Mouse (Mus musculus) liver, embryonic 11.5 days (tissue): ENCODE data around the gene Ppp1r18. TPM values are rescaled to one million over a fixed set of nuclear protein-coding genes. Genes with fewer than 3 reads are reported as not detected.

Experiments used
- ATAC-seq: fragments of 200-750 bp; cut with Nextera tagmentation; replicated peaks from 2 replicates; pipeline ENCODE4 v1.8.0; 2017; ENCODE audit warnings: moderate number of reproducible peaks, mild to moderate bottlenecking, moderate TSS enrichment, moderate library complexity; ENCODE audit not compliant: low FRiP score
- DNase-seq: peaks from one replicate; pipeline ENCODE4 v3.0.0-alpha.2; 2017; ENCODE audit warnings: low spot score
- H3K27ac ChIP-seq: fragments of 300-500 bp; sonication (generic); 2 replicates; pipeline ENCODE4 v1.5.1; 2014; ENCODE audit warnings: mild to moderate bottlenecking, low read depth, low read length, control low read depth
- H3K27me3 ChIP-seq: fragments of 300-500 bp; sonication (generic); replicated peaks from 2 replicates; pipeline ENCODE4 v1.6.1; 2014; ENCODE audit warnings: low read length, mixed read lengths; ENCODE audit not compliant: control insufficient read depth, insufficient read depth
- H3K36me3 ChIP-seq: fragments of 300-500 bp; sonication (generic); 2 replicates; pipeline ENCODE4 v1.6.1; 2014; ENCODE audit warnings: mild to moderate bottlenecking, low read length, moderate library complexity, mixed read lengths; ENCODE audit not compliant: control insufficient read depth, insufficient read depth
- H3K4me1 ChIP-seq: fragments of 300-500 bp; sonication (generic); replicated peaks from 2 replicates; pipeline ENCODE4 v1.6.1; 2014; ENCODE audit warnings: low read length, mixed read lengths; ENCODE audit not compliant: control insufficient read depth, insufficient read depth
- H3K4me2 ChIP-seq: fragments of 300-500 bp; sonication (generic); 2 replicates; pipeline ENCODE4 v1.6.1; 2014; ENCODE audit warnings: mild to moderate bottlenecking, control low read depth, moderate library complexity
- H3K4me3 ChIP-seq: fragments of 300-500 bp; sonication (generic); 2 replicates; pipeline ENCODE4 v1.5.1; 2014; ENCODE audit warnings: low read depth, low read length, control low read depth
- H3K9ac ChIP-seq: fragments of 300-500 bp; sonication (generic); 2 replicates; pipeline ENCODE4 v1.6.1; 2014; ENCODE audit warnings: low read depth, low read length, control low read depth
- H3K9me3 ChIP-seq: fragments of 300-500 bp; sonication (generic); 2 replicates; pipeline ENCODE4 v1.6.1; 2016; ENCODE audit warnings: low read length, inconsistent platforms, mixed read lengths; ENCODE audit not compliant: control insufficient read depth
- WGBS: fragments of 180-500 bp; shearing (Covaris S2); extraction: QIAGEN DNeasy Blood & Tissue Kit; methylation state at CpG from one replicate; pipeline ENCODE4 v1.1.7; 2014; 5-methylcytosine and 5-hydroxymethylcytosine counted together
- polyA plus RNA-seq: library from polyadenylated mRNA; unstranded; fragments of >200 nt; fragmentation: Nextera tagmentation; extraction: Ambion mirVana; gene quantifications from 2 replicates; pipeline ENCODE4 v1.2.1, GENCODE M21; 2014

The Ppp1r18 gene
- polyA plus RNA-seq, 1 experiment from 2014 or later = 22.0 TPM

DNA sequence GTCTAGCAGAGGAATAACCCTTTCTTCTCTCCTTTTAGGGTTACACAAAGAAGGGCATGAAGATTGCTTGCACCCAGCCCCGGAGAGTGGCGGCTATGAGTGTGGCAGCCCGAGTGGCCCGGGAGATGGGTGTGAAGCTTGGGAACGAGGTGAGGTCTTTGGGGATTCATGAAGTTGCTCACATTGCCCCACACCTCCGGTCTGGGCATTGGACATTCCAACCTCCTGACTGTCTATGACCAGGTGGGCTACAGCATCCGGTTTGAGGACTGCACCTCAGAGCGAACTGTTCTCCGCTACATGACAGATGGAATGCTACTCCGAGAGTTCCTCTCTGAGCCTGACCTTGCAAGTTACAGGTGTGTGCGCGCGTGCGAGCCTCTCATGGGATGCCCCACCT, 18.4 kb downstream of the Ppp1r18 start:
- no peak overlapping the region for H3K4me2 ChIP-seq
- no peak overlapping the region for H3K4me3 ChIP-seq
- no peak overlapping the region for H3K9ac ChIP-seq
- H3K27me3 ChIP-seq = no peaks in the 10 kb centered on the region
- no peaks in the 10 kb centered on the region for H3K9me3 ChIP-seq
- peaks cover 54% of the 10 kb centered on the region for H3K36me3 ChIP-seq
- DNase-seq (no peak), ATAC-seq (no peak)
- no peak overlapping the region for H3K27ac ChIP-seq
- 93% methylated on average over 14 of the region's 14 CpGs for WGBS
- peaks cover 8% of the 10 kb centered on the region for H3K4me1 ChIP-seq

DNA sequence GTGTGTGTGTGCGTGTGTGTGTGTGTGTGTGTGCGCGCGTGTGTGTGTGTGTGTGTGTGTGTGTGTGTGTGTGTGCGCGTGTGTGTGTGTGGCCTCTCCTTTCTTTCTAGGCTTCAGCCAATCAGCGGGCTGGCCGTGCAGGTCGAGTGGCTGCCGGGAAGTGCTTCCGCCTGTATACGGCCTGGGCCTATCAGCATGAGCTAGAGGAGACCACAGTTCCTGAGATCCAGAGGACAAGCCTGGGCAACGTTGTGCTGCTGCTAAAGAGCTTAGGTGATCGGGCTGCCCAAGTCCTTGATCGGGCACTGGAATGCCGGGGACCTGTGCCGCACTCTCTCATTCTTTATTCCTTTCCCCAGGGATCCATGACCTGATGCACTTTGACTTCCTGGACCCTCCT, 22.3 kb downstream of the Ppp1r18 start:
- no peaks in the 10 kb centered on the region for H3K27me3 ChIP-seq
- no peak for ATAC-seq
- H3K4me3 ChIP-seq = no peak overlapping the region
- H3K36me3 ChIP-seq = peaks cover 67% of the 10 kb centered on the region
- no peaks in the 10 kb centered on the region for H3K4me1 ChIP-seq
- H3K4me2 ChIP-seq = no peak overlapping the region
- H3K9me3 ChIP-seq = no peaks in the 10 kb centered on the region
- DNase-seq = no peak
- 97% methylated on average over 11 of the region's 17 CpGs for WGBS
- H3K9ac ChIP-seq = no peak overlapping the region
- no peak overlapping the region for H3K27ac ChIP-seq

DNA sequence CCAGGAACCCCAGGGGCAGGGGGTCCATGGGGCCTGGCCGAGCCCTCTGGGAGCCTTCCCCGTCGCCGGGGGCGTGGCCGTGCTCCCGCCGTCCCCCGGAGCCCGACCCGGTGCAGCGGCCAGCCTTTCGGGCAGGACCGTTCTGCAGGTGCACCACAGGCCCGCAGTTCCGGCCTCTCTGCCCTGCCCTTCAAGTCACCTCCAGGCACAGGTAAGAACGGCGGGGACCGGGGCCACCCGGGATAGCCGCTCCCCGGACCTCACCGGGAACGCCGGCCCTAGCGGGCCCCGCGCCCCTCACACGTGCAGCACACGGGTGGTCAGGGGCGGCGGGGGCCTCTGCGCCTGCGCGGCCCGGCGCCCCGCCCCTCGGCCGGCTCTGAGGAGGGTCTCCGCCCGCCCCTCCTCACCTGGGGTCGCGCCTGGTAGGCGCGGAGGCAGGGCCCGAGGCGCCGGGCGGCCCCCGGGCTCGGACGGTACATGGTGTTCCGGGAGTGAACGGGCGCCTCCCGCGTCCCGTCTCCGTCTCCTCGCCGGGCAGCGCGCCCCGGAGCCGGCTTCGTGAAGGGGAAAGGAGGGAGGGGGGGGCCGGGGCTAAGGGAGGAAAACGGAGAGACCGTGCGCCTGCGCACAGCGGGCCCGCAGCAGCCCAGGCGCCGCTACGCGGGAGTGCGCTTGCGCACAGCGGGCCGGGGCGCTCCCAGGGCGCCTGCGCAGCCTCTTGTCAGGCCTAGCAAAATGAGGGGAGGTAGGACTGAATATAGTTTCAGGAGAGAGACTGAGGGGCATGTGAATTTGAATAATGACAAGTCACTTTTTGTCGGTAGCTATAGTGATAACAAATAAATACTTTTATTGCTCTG, 31.6 kb downstream of the Ppp1r18 start, which contains the start of gene 2310061I04Rik:
2310061I04Rik (minus strand) TSS at position 651 of the 863 bp plus-strand sequence.
- ATAC-seq (peak; percentile 89), DNase-seq (peak; percentile 90)
- H3K36me3 ChIP-seq = peaks cover 32% of the 10 kb centered on the region
- H3K9me3 ChIP-seq = no peaks in the 10 kb centered on the region
- H3K4me3 ChIP-seq = peak within 1 kb of the TSS; percentile 73
- H3K27me3 ChIP-seq = no peaks in the 10 kb centered on the region
- H3K9ac ChIP-seq = peak within 1 kb of the TSS; percentile 86
- H3K4me1 ChIP-seq = peaks cover 24% of the 10 kb centered on the region
- under 1% methylated on average over 76 of the region's 86 CpGs for WGBS
- H3K4me2 ChIP-seq = peak within 1 kb of the TSS; percentile 69
- H3K27ac ChIP-seq = peak within 1 kb of the TSS; percentile 86

DNA sequence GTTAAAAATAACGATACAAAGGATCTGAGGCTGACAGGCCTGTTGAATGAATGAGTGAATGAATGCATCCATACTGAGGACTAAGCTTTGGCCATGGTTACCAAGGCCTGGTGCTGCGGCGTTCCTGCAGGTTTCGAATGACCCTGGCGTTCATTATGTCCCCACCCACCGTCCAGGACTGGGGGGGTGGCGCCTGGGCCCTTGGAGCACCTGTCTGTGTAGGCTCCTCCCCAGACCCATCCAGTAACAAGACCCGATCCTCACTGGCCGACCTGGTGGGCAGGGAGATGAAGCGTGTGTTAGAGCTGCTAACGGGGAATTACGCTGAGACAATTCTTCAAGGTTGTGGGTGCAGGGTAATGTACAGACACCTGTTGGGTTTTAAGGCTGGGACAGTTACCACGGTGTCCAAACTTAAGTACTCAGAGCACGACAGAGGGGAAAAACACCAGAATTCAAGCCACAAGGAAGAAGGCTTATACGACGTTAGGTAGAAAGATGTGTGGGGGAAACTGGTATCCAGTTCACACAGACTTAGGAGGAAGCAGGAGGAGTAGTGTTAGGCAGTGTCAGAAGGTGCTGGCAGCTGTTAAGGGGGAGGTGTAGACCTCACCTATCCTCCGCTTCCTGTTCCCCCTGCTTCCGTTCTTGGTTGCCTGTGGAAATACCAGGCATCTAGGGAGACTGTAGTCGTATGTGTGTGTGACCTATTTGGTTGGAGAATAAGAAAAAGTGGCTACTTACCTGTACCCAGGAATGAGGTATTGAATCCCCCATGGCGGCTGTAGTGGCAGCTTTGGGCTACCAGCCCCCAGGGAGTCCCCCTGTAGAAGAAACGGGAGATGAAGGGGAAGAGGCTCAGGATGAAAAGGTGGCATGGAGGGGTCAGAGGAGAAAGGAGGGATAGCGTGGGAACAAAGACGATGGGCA, 32.5 kb downstream of the Ppp1r18 start:
- WGBS = 37% methylated on average over 23 of the region's 23 CpGs
- no peaks in the 10 kb centered on the region for H3K27me3 ChIP-seq
- H3K4me3 ChIP-seq = peak overlapping the region; percentile 73
- DNase-seq (no peak), ATAC-seq (peak; percentile 55)
- H3K36me3 ChIP-seq = peaks cover 25% of the 10 kb centered on the region
- peak overlapping the region; percentile 86 for H3K9ac ChIP-seq
- H3K4me2 ChIP-seq = peak overlapping the region; percentile 69
- H3K9me3 ChIP-seq = no peaks in the 10 kb centered on the region
- H3K4me1 ChIP-seq = peaks cover 24% of the 10 kb centered on the region
- H3K27ac ChIP-seq = peak overlapping the region; percentile 86

DNA sequence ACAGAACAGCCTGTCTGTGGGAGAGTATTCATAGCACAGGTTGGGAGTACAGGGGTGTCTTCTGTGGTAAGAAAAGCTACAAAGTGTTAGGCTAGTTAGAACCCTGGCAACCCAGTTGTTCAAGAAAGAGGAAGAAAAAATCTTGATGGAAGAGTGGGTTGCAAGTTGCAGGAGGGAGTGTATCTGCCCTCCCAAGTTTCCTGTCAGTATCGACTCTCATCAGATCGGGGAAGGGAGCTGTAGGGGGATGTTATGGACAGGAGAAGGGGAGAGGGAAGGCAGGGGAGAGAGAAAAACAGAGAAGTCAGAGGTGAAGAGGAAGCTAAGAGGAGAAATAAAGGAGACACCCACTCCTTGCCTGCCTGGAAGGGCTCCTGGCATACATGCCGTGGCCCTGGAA, 35.2 kb downstream of the Ppp1r18 start:
- Histone ChIP-seq H3K27ac (0 out of 2 replicates have a peak overlapping the region, but pooled peaks have one; percentile 8), H3K9ac (no peak overlapping the region), H3K4me1 (peaks cover 24% of the 10 kb centered on the region), H3K4me3 (no peak overlapping the region), H3K36me3 (peaks cover 20% of the 10 kb centered on the region), H3K9me3 (no peaks in the 10 kb centered on the region), H3K4me2 (no peak overlapping the region), H3K27me3 (no peaks in the 10 kb centered on the region)
- ATAC-seq (no peak), DNase-seq (no peak)
- WGBS = 44% methylated on average over 3 of the region's 3 CpGs

DNA sequence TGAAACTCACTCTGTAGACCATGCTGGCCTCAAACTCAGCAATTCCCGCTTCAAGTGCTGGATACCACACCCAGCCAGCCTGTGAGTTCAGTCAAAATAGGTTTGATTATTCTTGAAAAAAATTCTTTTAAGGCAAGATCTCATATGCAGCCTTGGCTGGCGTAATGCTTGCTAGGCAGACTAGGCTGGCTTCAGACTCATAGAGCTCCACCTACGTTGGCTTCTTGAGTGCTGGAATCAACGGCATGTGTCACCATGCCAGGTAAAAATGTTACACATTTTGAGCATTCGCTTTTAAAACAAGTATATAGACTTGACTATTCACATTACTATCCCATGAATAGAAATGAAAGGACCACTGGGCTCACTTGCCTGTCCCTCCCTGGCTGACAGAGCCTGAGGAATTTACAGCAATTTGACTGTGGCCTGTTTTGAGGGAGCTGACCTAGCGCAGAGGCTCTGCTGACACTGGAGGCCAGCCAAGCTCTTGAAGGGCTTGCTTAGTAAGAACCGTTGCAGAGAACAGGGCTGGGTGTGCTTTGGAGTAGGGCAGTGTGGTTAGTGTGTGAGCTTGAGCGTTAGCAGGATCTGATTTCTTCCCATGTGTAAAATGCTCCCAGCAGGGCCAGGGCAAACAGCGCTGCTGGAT, 38.1 kb downstream of the Ppp1r18 start:
- 83% methylated on average over 9 of the region's 9 CpGs for WGBS
- Histone ChIP-seq H3K4me2 (no peak overlapping the region), H3K4me1 (peaks cover 11% of the 10 kb centered on the region), H3K27ac (no peak overlapping the region), H3K9me3 (no peaks in the 10 kb centered on the region), H3K4me3 (no peak overlapping the region), H3K9ac (no peak overlapping the region), H3K36me3 (peaks cover 18% of the 10 kb centered on the region), H3K27me3 (no peaks in the 10 kb centered on the region)
- ATAC-seq = no peak
- no peak for DNase-seq

DNA sequence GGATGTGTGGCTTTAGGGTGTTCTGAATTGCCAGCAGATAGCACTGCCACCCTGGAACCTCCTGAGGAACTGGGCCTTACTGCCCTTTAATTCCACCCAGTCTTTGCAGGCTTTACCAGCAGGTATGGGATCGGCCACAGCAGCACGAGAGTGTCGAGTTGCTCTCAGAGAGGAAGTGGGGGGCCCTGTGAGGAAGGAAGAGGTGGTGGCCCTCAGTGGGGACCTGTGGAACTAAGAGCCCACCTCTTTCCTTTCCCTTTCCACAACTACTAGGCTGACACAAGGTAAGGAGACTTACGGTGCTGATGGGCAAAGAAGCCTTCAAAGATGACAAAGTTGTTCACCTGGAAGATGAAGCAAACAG, 38.6 kb downstream of the Ppp1r18 start:
- ATAC-seq (no peak), DNase-seq (no peak)
- Histone ChIP-seq H3K4me2 (no peak overlapping the region), H3K36me3 (peaks cover 18% of the 10 kb centered on the region), H3K9ac (no peak overlapping the region), H3K27ac (no peak overlapping the region), H3K27me3 (no peaks in the 10 kb centered on the region), H3K4me3 (no peak overlapping the region), H3K9me3 (no peaks in the 10 kb centered on the region), H3K4me1 (peaks cover 11% of the 10 kb centered on the region)
- 65% methylated on average over 4 of the region's 4 CpGs for WGBS

DNA sequence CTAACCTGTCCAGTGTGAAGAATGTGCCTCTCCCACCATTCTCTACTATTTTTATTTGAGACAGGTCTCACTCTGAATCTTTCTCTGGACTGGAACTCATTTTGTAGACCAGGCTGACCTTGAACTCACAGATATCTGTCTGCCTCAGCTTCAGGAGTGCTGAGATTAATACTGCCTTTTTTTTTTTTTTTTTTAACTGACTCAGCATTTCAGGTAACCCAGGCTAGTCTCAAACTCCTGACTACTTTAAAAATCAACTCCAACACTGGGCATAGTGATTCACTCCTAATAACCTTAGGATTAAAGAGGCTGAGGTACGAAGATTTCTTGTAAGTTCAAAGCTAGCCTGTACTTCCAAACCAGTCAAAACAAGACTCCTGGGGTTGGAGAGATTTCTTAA, 40.2 kb downstream of the Ppp1r18 start:
- H3K36me3 ChIP-seq = peaks cover 10% of the 10 kb centered on the region; the same call in 1 of the 2 replicates
- no peak overlapping the region for H3K9ac ChIP-seq
- H3K4me2 ChIP-seq = no peak overlapping the region
- no peak for ATAC-seq
- 87% methylated on average over 1 of the region's 1 CpGs for WGBS
- H3K4me1 ChIP-seq = peaks cover 11% of the 10 kb centered on the region
- no peaks in the 10 kb centered on the region for H3K9me3 ChIP-seq
- no peak for DNase-seq
- no peaks in the 10 kb centered on the region for H3K27me3 ChIP-seq
- no peak overlapping the region for H3K27ac ChIP-seq
- H3K4me3 ChIP-seq = no peak overlapping the region
